Mouse (Mus musculus): ENCODE measurements around the gene Adgra3. TPM values are rescaled to one million over a fixed set of nuclear protein-coding genes. Genes with fewer than 3 reads are reported as not detected.
A peak's percentile ranks its signal among the peaks of the same experiment; 100 is the strongest.

The Adgra3 gene
- total and polyA plus RNA-seq, 3 experiments: 16.1 to 21.0 (median 16.2) TPM

DNA sequence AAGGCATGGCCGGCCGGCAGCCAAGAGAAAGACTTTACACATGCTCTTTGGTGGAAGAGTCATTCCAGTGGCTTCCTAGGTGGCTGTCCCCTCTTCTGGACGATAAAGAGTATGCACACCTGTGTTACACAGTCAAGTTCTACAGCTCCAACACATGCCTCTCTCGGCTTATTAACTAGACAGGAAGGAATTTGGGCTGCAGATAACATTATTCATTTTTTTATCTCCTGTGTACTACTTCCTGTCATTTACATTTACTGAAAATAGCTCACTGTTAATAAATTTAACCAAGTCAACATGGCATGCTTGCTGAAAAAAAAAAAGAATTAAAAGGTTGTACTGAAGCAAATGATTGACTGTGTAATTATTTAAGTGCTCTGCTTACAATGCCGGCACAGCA, 78.1 kb downstream of the Adgra3 start:
- Histone ChIP-seq H3K4me1 (ENCODE audit: control insufficient read depth, insufficient read depth, low read length) (no peaks in the 10 kb centered on the region; the same call in 1 of the 2 replicates), H3K27me3 (ENCODE audit: control insufficient read depth, insufficient read depth, low read length) (no peaks in the 10 kb centered on the region), H3K4me3 (no peak overlapping the region), H3K36me3 (ENCODE audit: control insufficient read depth, insufficient read depth, low read length) (no peaks in the 10 kb centered on the region), H3K27ac (no peak overlapping the region), H3K9ac (ENCODE audit: low read depth, low read length) (no peak overlapping the region), H3K79me2 (replicated peaks; ENCODE audit: control insufficient read depth, insufficient read depth, low read length) (no peaks in the 10 kb centered on the region)
- WGBS: 23% methylated on average over 5 of the region's 5 CpGs
- no peak for TF ChIP-seq CTCF (IDR thresholded peaks at IDR 0.05)
- intact Hi-C loops (cut with DNase I): no loop called here
- DNase-seq: no peak

DNA sequence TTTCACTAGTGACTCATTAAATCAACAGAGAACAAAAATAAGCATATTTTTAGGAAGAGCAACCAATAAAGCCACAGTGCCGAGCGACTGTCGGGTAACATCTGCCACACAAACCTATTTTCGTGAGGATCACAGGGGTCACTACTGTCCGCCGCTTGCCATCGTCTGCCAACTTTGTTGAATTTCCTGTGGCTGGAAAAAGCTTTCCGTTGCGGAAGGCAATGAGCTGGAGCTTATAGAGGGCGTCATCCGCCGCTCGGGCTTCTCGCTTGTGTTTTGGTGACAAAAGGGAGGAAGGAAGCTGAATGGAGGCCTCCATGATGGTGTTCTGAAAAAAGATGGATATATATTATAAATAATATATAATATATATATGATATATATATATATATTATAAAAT, 79.6 kb downstream of the Adgra3 start:
- Histone ChIP-seq H3K9ac (ENCODE audit: low read depth, low read length) (no peak overlapping the region), H3K27ac (no peak overlapping the region), H3K36me3 (ENCODE audit: control insufficient read depth, insufficient read depth, low read length) (no peaks in the 10 kb centered on the region), H3K4me3 (no peak overlapping the region), H3K27me3 (ENCODE audit: control insufficient read depth, insufficient read depth, low read length) (no peaks in the 10 kb centered on the region), H3K4me1 (ENCODE audit: control insufficient read depth, insufficient read depth, low read length) (no peaks in the 10 kb centered on the region; the same call in 1 of the 2 replicates), H3K79me2 (replicated peaks; ENCODE audit: control insufficient read depth, insufficient read depth, low read length) (no peaks in the 10 kb centered on the region)
- intact Hi-C loops (cut with DNase I): loop anchor here (5.0 kb wide), 1 partner anchor 78 kb away; the partner anchor contains the start of gene Adgra3
- TF ChIP-seq EP300 (IDR thresholded peaks at IDR 0.05; ENCODE audit: insufficient read depth, low read depth, low read length) (no peak), POLR2A (IDR thresholded peaks at IDR 0.05; ENCODE audit: insufficient read depth, low read depth, low read length) (no peak), CTCF (IDR thresholded peaks at IDR 0.05) (no peak)
- no peak for DNase-seq
- 73% methylated on average over 14 of the region's 14 CpGs for WGBS

DNA sequence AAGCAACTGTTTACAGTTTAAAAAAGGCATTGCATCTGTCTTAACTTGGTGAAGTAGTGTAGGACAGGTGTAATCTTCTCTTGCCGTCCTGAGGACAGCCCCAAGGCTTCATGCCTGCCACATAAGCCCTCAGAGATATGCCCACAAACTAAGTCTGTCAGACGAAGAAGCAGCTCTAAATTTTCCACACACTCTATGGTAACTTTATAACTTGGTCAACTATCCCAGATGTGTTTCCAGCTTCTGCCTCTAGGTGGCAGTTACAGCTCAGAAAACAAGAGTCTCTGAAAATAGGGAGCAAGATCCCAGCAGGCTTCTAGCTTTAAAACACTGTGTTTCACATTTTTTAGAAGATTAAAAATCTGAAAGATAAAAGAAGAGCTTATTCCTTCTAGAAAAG, 82.8 kb downstream of the Adgra3 start:
- no peaks in the 10 kb centered on the region for H3K27me3 ChIP-seq (ENCODE audit: control insufficient read depth, insufficient read depth, low read length)
- TF ChIP-seq EP300 (IDR thresholded peaks at IDR 0.05; ENCODE audit: insufficient read depth, low read depth, low read length) (no peak), CTCF (IDR thresholded peaks at IDR 0.05) (peak; percentile 99), POLR2A (IDR thresholded peaks at IDR 0.05; ENCODE audit: insufficient read depth, low read depth, low read length) (no peak)
- H3K9ac ChIP-seq (ENCODE audit: low read depth, low read length): no peak overlapping the region
- intact Hi-C loops (cut with DNase I): loop anchor here (1.0 to 5.0 kb wide), 3 partner anchors 57 to 241 kb away; partner anchors contain the start of gene Adgra3
- H3K4me3 ChIP-seq: no peak overlapping the region
- no peak overlapping the region for H3K27ac ChIP-seq
- no peaks in the 10 kb centered on the region; the same call in 1 of the 2 replicates for H3K4me1 ChIP-seq (ENCODE audit: control insufficient read depth, insufficient read depth, low read length)
- no peaks in the 10 kb centered on the region for H3K36me3 ChIP-seq (ENCODE audit: control insufficient read depth, insufficient read depth, low read length)
- peak; percentile 36 to 53 for DNase-seq
- WGBS: 24% methylated on average over 2 of the region's 2 CpGs
- H3K79me2 ChIP-seq (replicated peaks; ENCODE audit: control insufficient read depth, insufficient read depth, low read length): no peaks in the 10 kb centered on the region

DNA sequence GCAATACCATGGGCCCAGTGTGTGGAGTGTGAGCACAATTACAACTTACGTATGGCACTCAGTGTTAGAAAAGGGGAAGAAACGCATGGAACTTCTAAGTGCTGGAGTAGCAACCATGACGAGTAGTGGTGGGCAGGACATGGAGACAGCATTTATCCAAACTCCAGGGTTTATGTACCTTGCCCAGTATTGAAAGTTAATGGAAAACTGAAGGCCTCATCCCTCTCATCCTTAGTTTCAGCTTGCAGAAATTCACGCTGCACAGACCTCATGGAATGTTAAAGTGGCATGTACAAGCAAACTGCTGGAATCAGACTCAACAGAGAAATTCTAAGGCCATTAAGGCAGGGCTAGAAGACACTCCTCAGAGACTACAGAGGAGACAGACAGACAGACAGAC, 84.6 kb downstream of the Adgra3 start:
- intact Hi-C loops (cut with DNase I): no loop called here
- DNase-seq: no peak
- Histone ChIP-seq H3K4me1 (ENCODE audit: control insufficient read depth, insufficient read depth, low read length) (peaks cover 3% of the 10 kb centered on the region), H3K27ac (no peak overlapping the region), H3K27me3 (ENCODE audit: control insufficient read depth, insufficient read depth, low read length) (no peaks in the 10 kb centered on the region), H3K79me2 (replicated peaks; ENCODE audit: control insufficient read depth, insufficient read depth, low read length) (no peaks in the 10 kb centered on the region), H3K4me3 (no peak overlapping the region), H3K36me3 (ENCODE audit: control insufficient read depth, insufficient read depth, low read length) (no peaks in the 10 kb centered on the region), H3K9ac (ENCODE audit: low read depth, low read length) (no peak overlapping the region)
- WGBS: 94% methylated on average over 4 of the region's 4 CpGs
- TF ChIP-seq EP300 (IDR thresholded peaks at IDR 0.05; ENCODE audit: insufficient read depth, low read depth, low read length): no peak
- no peak for TF ChIP-seq CTCF (IDR thresholded peaks at IDR 0.05)

DNA sequence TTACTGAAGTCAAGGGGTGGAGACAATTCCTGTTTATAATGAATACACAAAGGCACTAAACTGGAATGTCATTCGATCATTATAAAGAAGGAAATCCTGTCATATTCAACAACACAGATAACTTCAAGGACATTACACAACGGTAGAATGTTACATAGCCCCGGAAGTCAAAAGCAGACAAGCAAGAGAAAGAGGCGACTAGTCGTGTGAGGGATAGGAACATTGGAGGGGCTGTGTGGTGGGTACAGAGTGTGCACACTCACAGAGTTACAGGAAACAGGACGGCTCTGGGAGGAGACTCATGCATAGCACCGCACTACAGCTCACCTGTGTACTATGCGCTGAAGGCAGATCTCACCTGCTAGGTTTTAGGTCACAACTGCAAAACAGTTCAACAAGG, 89.1 kb downstream of the Adgra3 start:
- no peak overlapping the region for H3K27ac ChIP-seq
- 56% methylated on average over 8 of the region's 8 CpGs for WGBS
- H3K36me3 ChIP-seq (ENCODE audit: control insufficient read depth, insufficient read depth, low read length): no peaks in the 10 kb centered on the region
- DNase-seq: no peak
- intact Hi-C loops (cut with DNase I): no loop called here
- peaks cover 3% of the 10 kb centered on the region for H3K4me1 ChIP-seq (ENCODE audit: control insufficient read depth, insufficient read depth, low read length)
- TF ChIP-seq EP300 (IDR thresholded peaks at IDR 0.05; ENCODE audit: insufficient read depth, low read depth, low read length) (no peak), POLR2A (IDR thresholded peaks at IDR 0.05; ENCODE audit: insufficient read depth, low read depth, low read length) (no peak), CTCF (IDR thresholded peaks at IDR 0.05) (no peak)
- no peaks in the 10 kb centered on the region for H3K79me2 ChIP-seq (replicated peaks; ENCODE audit: control insufficient read depth, insufficient read depth, low read length)
- no peak overlapping the region for H3K4me3 ChIP-seq
- no peaks in the 10 kb centered on the region for H3K27me3 ChIP-seq (ENCODE audit: control insufficient read depth, insufficient read depth, low read length)
- H3K9ac ChIP-seq (ENCODE audit: low read depth, low read length): no peak overlapping the region

DNA sequence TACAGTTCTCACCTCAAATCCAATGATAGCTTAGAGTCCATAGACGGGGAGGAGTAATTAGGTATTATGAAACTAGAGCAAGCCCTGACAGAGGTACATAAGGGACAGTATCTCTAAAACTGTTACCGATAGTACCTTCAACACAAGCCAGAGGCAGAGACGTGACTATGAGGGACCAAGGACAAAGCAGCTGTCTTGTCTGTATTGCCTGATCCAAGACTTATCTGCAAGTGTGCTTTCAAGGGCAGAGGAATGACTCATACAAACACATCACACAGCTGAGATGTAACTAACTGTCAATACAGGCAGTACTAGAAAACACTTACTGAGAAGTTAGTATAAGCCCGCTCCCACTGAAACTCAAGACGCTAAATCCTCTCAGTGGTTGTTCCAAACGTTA, 91.1 kb downstream of the Adgra3 start:
- Histone ChIP-seq H3K9ac (ENCODE audit: low read depth, low read length) (no peak overlapping the region), H3K27ac (no peak overlapping the region), H3K79me2 (replicated peaks; ENCODE audit: control insufficient read depth, insufficient read depth, low read length) (no peaks in the 10 kb centered on the region), H3K27me3 (ENCODE audit: control insufficient read depth, insufficient read depth, low read length) (no peaks in the 10 kb centered on the region), H3K36me3 (ENCODE audit: control insufficient read depth, insufficient read depth, low read length) (no peaks in the 10 kb centered on the region), H3K4me3 (no peak overlapping the region), H3K4me1 (ENCODE audit: control insufficient read depth, insufficient read depth, low read length) (peaks cover 3% of the 10 kb centered on the region)
- DNase-seq: no peak
- WGBS: 75% methylated on average over 6 of the region's 6 CpGs
- TF ChIP-seq EP300 (IDR thresholded peaks at IDR 0.05; ENCODE audit: insufficient read depth, low read depth, low read length): no peak
- TF ChIP-seq POLR2A (IDR thresholded peaks at IDR 0.05; ENCODE audit: insufficient read depth, low read depth, low read length): no peak
- TF ChIP-seq CTCF (IDR thresholded peaks at IDR 0.05): no peak
- intact Hi-C loops (cut with DNase I): no loop called here
